8 mouse cellular contexts compared by ENCODE assay signal in the genomic region with DNA sequence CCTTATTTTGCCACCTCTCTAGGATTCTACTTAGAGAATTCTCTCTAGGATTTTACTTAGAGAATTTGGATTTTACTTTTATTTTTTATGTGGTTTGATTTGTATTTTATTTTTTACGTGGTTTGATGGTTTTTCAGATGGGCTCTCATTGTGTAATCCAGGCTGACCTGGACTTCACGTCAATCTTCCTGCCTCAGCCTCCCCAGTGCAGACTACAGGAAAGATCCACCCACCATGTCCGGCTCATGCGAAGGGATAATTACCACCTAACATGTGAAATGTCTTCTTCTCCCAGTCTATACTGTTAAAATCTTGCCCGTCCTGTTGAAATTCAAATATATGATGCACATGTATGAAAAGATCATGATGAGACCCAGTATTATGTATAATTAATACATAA. TPM values are rescaled to one million over a fixed set of nuclear protein-coding genes. Genes with fewer than 3 reads are reported as not detected.
DNase-seq lines count a peak whose midpoint lies in the region; ATAC-seq and TF ChIP-seq lines count a peak whose summit lies in the region.
"Had no signal": no experiment of that assay in that cellular context is flagged by ENCODE, and none has a peak within 500 bp of the region (broad histone marks: within the 10 kb centered on the region; RNA-seq: fewer than 3 reads in every experiment).

No protein-coding gene starts in this region.

- ATAC-seq in lung, postnatal 0 days = no peak
- ATAC-seq in forebrain, embryonic 15.5 days (replicated peaks) = no peak
- no peak for ATAC-seq in liver, embryonic 12.5 days
- no peak for ATAC-seq in stomach, postnatal 0 days (ENCODE audit: low FRiP score, low TSS enrichment)

- no peak overlapping the region for H3K27ac ChIP-seq in lung, postnatal 0 days (ENCODE audit: low read length)
- no peak overlapping the region for H3K27ac ChIP-seq in forebrain, embryonic 15.5 days (replicated peaks)
- H3K27ac ChIP-seq in liver, embryonic 12.5 days = no peak overlapping the region
- H3K27ac ChIP-seq in stomach, postnatal 0 days (replicated peaks) = no peak overlapping the region

- WGBS in lung, postnatal 0 days = 77% methylated on average over 5 of the region's 5 CpGs
- 72% methylated on average over 5 of the region's 5 CpGs for WGBS in forebrain, embryonic 15.5 days
- WGBS in liver, embryonic 12.5 days (ENCODE audit: insufficient replicate concordance) = 58% methylated on average over 5 of the region's 5 CpGs
- WGBS in stomach, postnatal 0 days = 71% methylated on average over 5 of the region's 5 CpGs

- no peak overlapping the region for H3K9ac ChIP-seq in lung, postnatal 0 days (replicated peaks; ENCODE audit: low read depth)
- H3K9ac ChIP-seq in forebrain, embryonic 15.5 days (replicated peaks) = no peak overlapping the region
- H3K9ac ChIP-seq in liver, embryonic 12.5 days = no peak overlapping the region
- no peak overlapping the region for H3K9ac ChIP-seq in stomach, postnatal 0 days (ENCODE audit: low read length)

- H3K9me3 ChIP-seq in lung, postnatal 0 days (ENCODE audit: low read length) = 0 out of 2 replicates have a peak, but pooled peaks cover 3% of the 10 kb centered on the region
- no peaks in the 10 kb centered on the region; the same call in 1 of the 2 replicates for H3K9me3 ChIP-seq in forebrain, embryonic 15.5 days
- no peaks in the 10 kb centered on the region for H3K9me3 ChIP-seq in liver, embryonic 12.5 days (replicated peaks)
- no peaks in the 10 kb centered on the region for H3K9me3 ChIP-seq in stomach, postnatal 0 days (ENCODE audit: control insufficient read depth, low read length)

- H3K27me3 ChIP-seq in lung, postnatal 0 days (replicated peaks; ENCODE audit: insufficient read depth, low read length) = no peaks in the 10 kb centered on the region
- H3K27me3 ChIP-seq in forebrain, embryonic 15.5 days = no peaks in the 10 kb centered on the region
- peaks cover 32% of the 10 kb centered on the region for H3K27me3 ChIP-seq in liver, embryonic 12.5 days (replicated peaks)
- H3K27me3 ChIP-seq in stomach, postnatal 0 days (ENCODE audit: control insufficient read depth, insufficient read depth, low read length) = no peaks in the 10 kb centered on the region

- H3K4me1 ChIP-seq in lung, postnatal 0 days (ENCODE audit: insufficient read depth, low read depth, low read length) = no peaks in the 10 kb centered on the region
- H3K4me1 ChIP-seq in forebrain, embryonic 15.5 days = peaks cover 17% of the 10 kb centered on the region
- H3K4me1 ChIP-seq in liver, embryonic 12.5 days = peaks cover 29% of the 10 kb centered on the region
- no peaks in the 10 kb centered on the region for H3K4me1 ChIP-seq in stomach, postnatal 0 days (replicated peaks; ENCODE audit: control insufficient read depth, insufficient read depth)

- intact Hi-C loops in gastrocnemius, postnatal 36 days (cut with DNase I) = loop anchor here (5.0 kb wide), 1 partner anchor 93 kb away; no protein-coding TSS in a partner anchor

- no peaks in the 10 kb centered on the region; the same call in 1 of the 2 replicates for H3K36me3 ChIP-seq in lung, postnatal 0 days (ENCODE audit: insufficient read depth, low read length)
- H3K36me3 ChIP-seq in forebrain, embryonic 15.5 days = peaks cover 9% of the 10 kb centered on the region; the same call in 1 of the 2 replicates
- H3K36me3 ChIP-seq in liver, embryonic 12.5 days = peaks cover 19% of the 10 kb centered on the region
- no peaks in the 10 kb centered on the region for H3K36me3 ChIP-seq in stomach, postnatal 0 days (ENCODE audit: control insufficient read depth, insufficient read depth, low read length)

- TF ChIP-seq CTCF in lung, postnatal 0 days (IDR thresholded peaks at IDR 0.05) = no peak
- TF ChIP-seq CTCF in stomach, postnatal 0 days (IDR thresholded peaks at IDR 0.05; ENCODE audit: low read depth) = no peak

- no peak for TF ChIP-seq EP300 in lung, postnatal 0 days (IDR thresholded peaks at IDR 0.05)
- TF ChIP-seq EP300 in stomach, postnatal 0 days (optimal IDR thresholded peaks at IDR 0.05) = no peak

- peak overlapping the region; percentile 98 for H3K4me3 ChIP-seq in lung, postnatal 0 days (ENCODE audit: low read depth, low read length)
- peak overlapping the region; percentile 96 for H3K4me3 ChIP-seq in forebrain, embryonic 15.5 days
- peak overlapping the region; percentile 70 for H3K4me3 ChIP-seq in liver, embryonic 12.5 days
- peak overlapping the region; percentile 70; the same call in 1 of the 2 replicates for H3K4me3 ChIP-seq in stomach, postnatal 0 days (ENCODE audit: low read depth, low read length)

- peak overlapping the region; percentile 80 for H3K4me2 ChIP-seq in lung, postnatal 0 days (replicated peaks; ENCODE audit: low read depth, low read length)
- H3K4me2 ChIP-seq in forebrain, embryonic 15.5 days (replicated peaks) = peak overlapping the region; percentile 76
- peak overlapping the region; percentile 88 for H3K4me2 ChIP-seq in liver, embryonic 12.5 days
- H3K4me2 ChIP-seq in stomach, postnatal 0 days (replicated peaks; ENCODE audit: low read depth) = peak overlapping the region; percentile 67

- no peak for DNase-seq in lung, postnatal 0 days (ENCODE audit: low spot score)
- DNase-seq in lung, adult 18-20 months = no peak
- no peak for DNase-seq in stomach, postnatal 0 days (ENCODE audit: low spot score)
- no peak for DNase-seq in cerebellum, postnatal 36 days
- DNase-seq in gastrocnemius, postnatal 36 days = no peak
- DNase-seq: gastrocnemius, postnatal 14 days had no signal

RNA-seq across cellular contexts. Expression of a gene that starts 2.2 kb away (rescaled TPM):
- 23.6 and 32.6 TPM in 2 replicates for polyA plus RNA-seq in lung, postnatal 0 days (2015; fragmentation: Nextera tagmentation; extraction: Ambion mirVana)
- polyA plus RNA-seq in forebrain, embryonic 15.5 days (2015; fragmentation: Nextera tagmentation; extraction: Ambion mirVana) = 19.4 and 20.0 TPM in 2 replicates
- polyA plus RNA-seq in liver, embryonic 12.5 days (2016; fragmentation: Nextera tagmentation; extraction: Ambion mirVana) = 50.7 and 51.3 TPM in 2 replicates
- 11.5 and 13.2 TPM in 2 replicates for polyA plus RNA-seq in stomach, postnatal 0 days (2015; fragmentation: Nextera tagmentation; extraction: Ambion mirVana)
- total RNA-seq in gastrocnemius, postnatal 36 days (2021) = 10 to 100 TPM; 17.1 to 21.1 TPM
